Mouse (Mus musculus) testis, adult 2 months (tissue): Measurements from ENCODE around the gene Timm50.

Source experiments
- CTCF ChIP-seq: fragments of 200-500 bp; IDR thresholded peaks from 2 replicates; pipeline ENCODE4 v1.5.1; 2012; ENCODE audit warnings: low read depth, mild to moderate bottlenecking, inconsistent platforms, low read length, moderate library complexity; ENCODE audit not compliant: control insufficient read depth, insufficient read depth, insufficient replicate concordance
- POLR2A ChIP-seq: fragments of 200-500 bp; IDR thresholded peaks from 2 replicates; pipeline ENCODE4 v1.6.1; 2012; ENCODE audit warnings: low read depth, mild to moderate bottlenecking, inconsistent platforms, low read length, moderate library complexity; ENCODE audit not compliant: control insufficient read depth

- no peak for TF ChIP-seq POLR2A
- TF ChIP-seq CTCF = no peak
Measured at GRCm38 (mm10) chr7:28355221-28355620, 43.3 kb upstream of the Timm50 start.
